Mouse (Mus musculus) erythroblast, adult 5-6 weeks (primary cell): ENCODE data around the gene Psap. TPM values are rescaled to one million over a fixed set of nuclear protein-coding genes. Genes with fewer than 3 reads are reported as not detected.
A peak's percentile ranks its signal among the peaks of the same experiment; 100 is the strongest.

Experiments used
- ATAC-seq: replicated peaks from 2 replicates; pipeline ENCODE4 v1.8.0; 2016; ENCODE audit warnings: moderate number of reproducible peaks, mild to moderate bottlenecking, moderate TSS enrichment, inconsistent platforms; ENCODE audit not compliant: poor library complexity, low FRiP score, severe bottlenecking
- total RNA-seq, 2 experiments: library from RNA; stranded (forward) in 1 of 2; stranded (reverse) in 1 of 2; fragments of 150-400 nt in 1 of 2; fragments of 200-764, 138-1000 nt in 1 of 2; gene quantifications; 2 replicates each; pipeline versions ENCODE4 v1.2.3 to v1.2.4; 2015 to 2017; ENCODE audit warnings: low replicate concordance in 2 of 2

Psap gene
- total RNA-seq, 2 experiments from 2014 or later = 208 to 238 TPM

DNA sequence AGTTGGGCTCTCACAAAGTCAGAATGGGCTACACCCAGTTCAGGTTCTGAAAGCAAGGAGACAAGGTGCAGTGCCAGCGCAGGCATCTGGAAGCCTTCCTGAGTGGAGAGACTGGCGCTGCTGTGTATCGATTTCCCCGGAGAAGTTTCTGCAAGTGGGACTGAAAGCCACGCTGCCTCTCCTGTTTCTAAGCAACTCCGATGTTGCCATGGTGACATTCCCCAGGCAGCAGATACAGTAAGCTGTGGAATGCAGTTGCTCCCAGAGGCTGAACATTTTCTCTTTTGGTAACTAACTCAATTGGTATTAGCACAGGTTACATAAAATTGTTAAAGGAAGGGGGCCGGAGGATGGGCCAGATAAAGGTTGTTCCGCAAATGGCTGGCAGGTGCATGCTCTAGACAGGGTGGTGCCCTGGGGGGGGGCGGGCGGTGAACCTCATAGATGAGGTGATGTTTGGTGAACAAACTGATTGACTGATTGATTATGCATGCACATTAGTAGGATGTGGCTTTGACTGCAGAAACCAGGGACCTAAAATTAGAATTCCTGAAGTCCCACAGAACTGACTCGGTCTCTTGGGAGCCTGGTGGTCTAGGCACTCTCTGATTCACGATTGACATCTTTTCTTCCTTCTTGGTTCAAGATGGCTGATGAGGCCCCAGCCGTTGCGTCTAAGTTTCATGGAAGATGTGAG, 8.4 kb downstream of the Psap start:
- no peak for ATAC-seq

DNA sequence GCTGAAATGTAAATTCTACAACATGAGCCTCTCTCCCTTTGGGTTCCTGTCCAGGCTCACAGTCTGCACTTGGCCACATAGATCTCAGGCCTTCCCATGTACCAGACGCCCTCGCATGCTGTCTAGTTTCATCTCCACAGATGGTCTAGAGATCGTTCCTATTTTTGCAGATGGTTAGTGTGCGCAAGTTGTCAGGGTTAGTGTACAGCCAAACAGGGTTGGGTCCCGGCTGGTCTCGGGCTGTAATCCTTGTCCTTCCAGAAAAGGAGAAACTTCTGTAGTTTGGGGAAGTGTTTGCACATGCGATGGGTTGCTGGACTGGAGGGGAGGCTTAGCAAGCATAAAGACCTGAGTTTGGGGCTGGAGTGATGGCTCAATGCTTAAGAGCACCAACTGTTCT, 9.1 kb downstream of the Psap start:
- no peak for ATAC-seq

DNA sequence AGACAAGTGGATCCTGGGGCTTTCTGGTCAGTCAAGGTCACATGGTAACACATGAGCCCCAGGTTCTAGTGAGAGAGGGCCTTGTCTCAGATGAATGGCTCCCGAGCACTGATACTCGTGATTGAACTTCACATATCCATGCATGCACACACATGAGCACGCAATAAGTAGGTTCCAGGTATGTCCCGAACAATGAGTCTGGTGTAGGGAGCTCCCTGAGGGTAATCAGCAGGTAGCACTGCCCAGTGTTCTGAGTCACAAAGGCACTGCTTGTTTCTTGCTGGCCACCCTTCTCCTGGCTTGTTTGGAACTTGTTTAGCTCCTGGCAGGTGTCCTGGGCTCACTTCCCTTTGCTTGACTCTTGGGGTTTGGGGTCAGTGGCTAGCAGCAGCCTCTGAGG, 9.7 kb downstream of the Psap start:
- no peak for ATAC-seq

DNA sequence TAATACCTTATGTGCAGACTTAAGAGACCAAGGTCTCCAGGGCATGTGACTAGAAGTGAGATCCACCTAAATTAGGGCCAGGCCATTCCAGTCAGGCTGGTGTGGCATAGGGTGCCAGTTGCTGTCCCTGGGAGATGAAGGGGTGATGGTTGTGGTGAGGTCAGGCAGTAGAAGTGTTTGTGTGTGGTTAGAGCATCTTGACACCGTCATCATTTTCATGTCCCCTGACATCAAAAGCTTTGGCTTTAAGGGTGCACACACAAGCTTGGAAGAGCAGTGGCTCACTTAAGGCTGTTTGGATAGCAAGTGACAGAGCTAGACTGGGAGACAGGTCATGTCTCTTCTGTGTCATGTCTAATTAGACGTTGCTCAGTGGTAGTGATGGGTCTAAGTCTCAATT, 10.3 kb downstream of the Psap start:
- ATAC-seq = no peak

DNA sequence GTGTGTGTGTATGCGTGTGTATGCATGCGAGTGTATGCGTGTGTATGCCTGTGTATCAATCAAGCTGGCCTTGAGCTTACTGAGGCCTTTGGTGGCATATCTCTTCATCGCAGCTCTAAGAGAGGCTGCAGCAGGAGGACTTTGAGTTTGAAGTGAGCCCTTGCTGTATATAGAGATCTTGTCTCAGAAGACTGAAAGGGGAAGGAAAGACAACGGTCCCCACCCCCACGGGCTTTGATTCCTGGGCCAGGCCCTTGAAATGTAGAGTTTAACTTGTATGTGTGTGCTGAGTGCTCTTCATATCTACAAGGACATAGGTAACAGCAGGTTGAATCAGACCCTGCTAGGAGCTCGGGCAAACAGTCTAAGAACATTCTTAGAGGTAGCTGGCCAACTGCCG, 11.8 kb downstream of the Psap start:
- ATAC-seq = no peak

DNA sequence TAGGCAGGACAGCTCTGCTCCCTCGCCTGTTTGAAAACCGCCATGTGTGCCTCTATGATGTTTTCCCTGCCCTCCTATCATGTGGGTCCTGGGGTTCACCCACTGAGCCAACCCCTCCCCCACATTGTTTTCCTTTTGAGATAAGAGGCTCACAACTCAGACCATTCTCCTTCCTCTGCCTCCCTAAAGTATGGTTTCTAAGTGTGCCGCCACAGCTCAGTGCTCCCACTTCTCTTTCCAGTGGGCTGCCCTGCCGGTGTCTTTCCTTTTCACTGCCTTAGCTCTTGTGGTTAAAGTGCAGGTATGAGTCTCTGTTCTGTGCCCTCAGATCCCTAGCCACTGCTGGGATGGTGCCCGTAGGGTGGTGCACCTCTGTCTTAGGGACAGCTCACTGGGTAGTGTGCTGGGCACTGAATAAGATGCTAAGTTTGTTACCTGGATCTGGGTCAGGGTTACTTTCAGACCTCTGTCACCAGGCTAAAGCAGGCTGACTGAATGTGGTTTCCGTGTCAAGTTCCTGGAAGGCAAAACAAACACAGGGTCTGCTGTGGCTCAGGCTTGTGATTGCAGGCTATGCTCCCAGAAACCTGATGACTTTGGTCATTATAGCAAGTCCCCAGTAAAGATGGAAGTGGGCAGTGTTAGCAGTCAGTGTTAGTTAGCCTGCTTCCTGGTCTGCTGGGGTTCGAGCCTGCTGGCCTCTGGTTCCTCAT, 12.8 kb downstream of the Psap start:
- ATAC-seq = no peak

DNA sequence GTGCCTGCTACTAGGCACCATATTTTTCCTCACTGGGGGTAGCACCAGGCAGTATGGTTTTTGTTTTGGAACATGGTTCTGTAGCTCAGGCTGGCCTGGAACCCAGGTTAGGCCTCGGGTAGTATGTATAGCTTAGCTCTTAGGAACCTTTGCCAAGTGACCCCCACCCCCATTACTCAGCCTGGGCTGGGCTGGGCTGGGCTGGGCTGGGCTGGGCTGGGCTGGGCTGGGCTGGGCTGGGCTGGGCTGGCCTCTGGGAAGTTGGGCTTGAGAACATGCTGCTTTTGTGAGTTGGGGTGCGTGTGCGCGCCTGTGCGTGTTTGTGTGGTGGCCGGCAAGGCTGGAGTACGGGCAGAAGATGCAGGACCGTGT, 13.3 kb downstream of the Psap start:
- ATAC-seq = no peak

DNA sequence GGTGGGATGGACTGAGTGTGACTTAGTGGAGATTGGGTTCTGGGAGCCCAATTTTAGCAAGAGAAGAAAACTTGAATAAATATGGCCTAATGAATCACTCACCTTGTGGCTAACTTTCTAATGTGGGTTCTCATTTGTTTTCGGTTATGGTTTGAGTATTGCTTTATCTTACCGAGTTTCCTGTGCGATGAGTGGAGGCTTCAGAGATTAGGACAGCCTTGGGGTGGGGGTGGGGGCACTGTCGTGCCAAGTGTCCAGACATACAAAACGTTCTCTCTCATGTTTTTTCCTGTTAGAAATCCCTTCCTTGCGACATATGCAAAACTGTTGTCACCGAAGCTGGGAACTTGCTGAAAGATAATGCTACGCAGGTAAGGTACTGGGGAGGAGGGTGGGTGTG, 14.8 kb downstream of the Psap start:
- ATAC-seq = no peak

DNA sequence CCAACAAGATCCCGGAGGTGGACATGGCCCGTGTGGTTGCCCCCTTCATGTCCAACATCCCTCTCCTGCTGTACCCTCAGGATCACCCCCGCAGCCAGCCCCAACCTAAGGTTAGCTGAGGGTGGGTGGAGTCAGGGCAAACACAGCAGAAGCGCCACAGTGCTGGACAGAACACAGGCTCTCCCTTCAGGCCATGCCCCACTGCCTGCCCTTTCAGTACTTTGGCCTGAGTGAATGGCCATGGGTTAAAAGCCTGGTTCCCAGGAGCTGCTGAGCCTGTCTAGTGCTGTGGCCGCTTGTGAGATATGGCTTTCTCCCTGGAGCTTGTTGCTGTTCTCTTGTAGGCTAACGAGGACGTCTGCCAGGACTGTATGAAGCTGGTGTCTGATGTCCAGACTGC, 17.2 kb downstream of the Psap start:
- ATAC-seq = no peak

DNA sequence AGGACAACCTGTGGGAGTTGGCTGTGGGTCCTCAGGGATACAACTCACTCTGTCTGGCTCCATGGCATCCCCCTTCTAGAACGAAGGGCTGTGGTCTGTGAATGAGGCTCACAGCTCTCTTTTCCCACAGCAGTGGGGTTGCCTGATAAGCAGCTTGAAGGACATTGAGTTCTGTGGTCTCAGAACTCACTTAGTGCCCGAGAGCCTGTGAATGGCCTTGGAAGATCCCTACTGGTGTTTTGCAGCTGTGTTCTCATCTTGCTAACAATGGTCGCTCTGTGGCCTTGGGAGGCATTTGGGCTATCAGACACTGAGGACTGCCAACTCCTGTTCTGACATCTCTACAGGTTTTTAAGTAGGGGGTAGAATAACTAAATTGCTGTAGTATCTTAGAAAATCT, 17.9 kb downstream of the Psap start:
- no peak for ATAC-seq

DNA sequence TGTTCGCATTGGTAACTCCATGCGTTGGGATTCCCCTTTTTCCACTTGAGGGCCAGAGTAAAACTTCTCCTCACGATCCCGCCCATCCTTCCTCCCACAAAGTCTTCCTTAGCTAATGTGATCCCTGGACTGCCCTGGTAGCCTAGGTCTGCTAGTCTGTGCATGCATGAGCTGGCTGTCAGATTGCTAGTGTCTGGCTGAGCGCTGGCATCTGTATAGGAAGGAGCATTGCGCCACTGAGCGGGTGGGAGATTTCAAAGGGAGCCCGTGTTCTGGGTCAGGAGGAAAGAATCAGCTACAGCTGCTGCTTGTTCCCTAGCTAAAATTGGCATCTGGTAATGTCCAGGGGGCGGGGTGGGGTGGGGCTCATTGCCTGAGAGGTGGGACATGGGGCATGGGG, 18.6 kb downstream of the Psap start:
- no peak for ATAC-seq

DNA sequence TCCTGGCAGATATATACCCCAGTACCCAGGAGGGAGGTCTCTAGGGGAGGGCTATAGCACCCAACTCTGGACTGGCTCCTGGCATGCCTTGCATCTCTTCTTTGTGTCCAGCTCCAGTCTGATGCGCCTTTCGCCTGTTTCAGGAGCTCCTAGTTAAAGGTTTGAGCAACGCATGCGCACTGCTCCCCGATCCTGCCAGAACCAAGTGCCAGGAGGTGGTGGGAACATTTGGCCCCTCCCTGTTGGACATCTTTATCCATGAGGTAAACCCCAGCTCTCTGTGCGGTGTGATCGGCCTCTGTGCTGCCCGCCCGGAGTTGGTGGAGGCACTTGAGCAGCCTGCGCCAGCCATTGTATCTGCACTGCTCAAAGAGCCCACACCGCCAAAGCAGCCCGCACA, 22.2 kb downstream of the Psap start:
- ATAC-seq = no peak

DNA sequence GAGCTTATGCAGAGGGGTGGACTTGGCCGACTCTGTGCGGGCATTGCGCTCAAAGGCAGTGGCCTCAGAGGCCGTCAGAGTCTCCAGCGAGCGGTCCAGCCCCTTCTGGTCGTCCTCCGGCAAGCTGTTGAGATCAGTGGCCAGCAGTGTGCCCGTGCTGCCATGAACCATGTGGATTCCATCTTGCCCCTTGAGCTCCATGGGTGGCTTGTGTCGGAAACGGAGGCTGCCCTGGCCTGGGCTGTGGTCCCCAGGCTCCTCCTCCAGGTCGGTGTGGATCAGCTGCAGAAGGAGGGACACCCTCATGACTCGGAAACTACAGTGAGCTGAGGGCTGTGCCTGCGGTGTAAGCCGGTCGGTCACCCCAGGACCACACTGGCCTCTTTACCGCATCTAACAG, 26.0 kb downstream of the Psap start:
- ATAC-seq = no peak

DNA sequence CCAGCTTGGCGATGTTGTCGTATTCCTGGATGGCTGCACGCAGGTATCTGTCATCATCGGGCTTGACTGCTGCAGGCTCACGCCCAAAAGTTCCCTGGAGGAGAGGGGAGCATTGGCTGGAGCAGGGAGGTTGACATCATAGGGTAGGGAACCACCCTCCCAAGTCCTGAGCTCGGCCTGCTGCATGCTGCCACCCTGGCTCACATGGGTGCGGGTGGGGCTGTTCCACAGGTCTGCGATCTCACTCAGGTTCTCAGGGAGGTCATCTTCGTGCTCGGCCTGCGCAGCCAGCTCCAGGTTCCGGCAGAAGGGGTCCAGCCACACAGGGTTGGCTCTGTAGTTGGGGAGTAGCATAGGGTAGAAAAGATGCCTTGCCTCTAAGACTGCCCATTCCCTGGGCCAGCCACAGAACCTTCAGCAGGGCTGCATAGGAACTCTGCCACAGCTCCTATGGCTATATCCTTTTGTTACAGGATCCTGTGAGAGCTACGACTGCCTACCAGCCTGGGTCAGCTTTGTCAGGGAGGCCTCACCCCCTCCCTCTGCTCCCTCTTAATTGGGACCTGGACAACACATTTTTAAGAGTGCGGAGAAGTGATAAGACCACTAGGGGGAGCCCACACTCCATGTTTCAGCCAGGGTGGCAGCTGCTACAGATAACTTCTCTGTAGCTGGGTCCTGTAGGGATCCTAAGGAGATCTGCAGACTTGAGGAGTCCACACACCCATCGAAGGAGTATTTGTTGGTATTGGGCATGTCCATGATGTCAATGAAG, 27.6 kb downstream of the Psap start:
- ATAC-seq = peak; percentile 86; the same call in 1 of the 2 replicates

DNA sequence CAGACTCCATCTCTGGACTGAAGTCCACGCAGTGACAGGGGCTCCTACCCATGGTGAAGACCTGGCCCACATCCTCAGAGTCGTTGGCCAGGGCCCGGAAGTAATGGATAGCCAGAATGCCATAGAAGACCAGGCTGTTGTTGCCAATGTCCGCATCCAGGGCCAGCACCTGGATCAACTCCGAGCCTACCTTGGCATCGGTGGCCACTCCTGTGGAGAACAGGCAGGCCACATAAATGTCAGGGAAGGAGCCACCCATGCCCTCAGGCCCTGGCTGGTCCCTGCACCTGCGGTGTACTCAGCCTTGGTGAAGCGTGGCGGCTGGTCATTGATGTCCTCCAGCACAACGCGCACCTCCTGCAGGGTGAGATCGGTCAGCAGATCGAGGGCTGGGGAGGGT, 33.2 kb downstream of the Psap start:
- no peak for ATAC-seq

DNA sequence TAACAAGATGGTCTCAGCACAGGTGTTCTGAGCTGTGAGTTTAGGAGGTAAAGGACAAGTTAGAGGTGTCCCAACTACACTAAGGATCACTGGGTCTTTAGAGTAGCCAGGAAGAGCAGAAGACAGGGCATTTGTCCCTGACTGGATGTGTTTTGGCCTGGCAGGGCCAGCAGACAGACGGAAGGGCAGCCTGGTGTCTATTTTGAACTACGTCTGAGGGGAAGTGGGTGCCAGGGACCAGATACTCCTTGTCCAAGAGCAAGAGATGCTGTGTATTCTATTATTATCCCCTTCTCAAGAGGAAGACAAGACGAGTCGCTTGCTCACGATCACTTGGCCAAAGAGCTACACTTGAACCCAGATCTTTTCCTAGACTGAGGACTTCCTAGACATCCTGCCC, 36.2 kb downstream of the Psap start:
- no peak for ATAC-seq

DNA sequence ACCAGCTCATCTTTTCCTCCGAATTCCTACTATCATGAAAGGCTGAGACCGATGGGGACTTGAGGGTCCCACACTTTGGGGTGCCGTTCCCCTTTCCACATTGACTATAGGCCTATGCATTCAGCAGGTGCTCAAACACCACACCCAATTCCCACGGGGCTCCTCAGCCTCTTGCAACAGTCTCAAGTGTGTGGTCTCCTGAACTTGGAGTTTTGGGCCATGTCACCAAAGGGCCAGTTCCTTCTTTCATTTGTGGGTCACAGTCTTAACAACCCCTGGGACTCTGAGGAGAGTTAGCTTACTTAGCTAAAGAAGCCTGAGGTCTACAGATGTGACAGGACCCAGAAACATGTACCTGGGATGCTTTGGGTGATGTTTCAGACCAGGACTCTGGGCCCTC, 38.7 kb downstream of the Psap start:
- ATAC-seq = no peak

DNA sequence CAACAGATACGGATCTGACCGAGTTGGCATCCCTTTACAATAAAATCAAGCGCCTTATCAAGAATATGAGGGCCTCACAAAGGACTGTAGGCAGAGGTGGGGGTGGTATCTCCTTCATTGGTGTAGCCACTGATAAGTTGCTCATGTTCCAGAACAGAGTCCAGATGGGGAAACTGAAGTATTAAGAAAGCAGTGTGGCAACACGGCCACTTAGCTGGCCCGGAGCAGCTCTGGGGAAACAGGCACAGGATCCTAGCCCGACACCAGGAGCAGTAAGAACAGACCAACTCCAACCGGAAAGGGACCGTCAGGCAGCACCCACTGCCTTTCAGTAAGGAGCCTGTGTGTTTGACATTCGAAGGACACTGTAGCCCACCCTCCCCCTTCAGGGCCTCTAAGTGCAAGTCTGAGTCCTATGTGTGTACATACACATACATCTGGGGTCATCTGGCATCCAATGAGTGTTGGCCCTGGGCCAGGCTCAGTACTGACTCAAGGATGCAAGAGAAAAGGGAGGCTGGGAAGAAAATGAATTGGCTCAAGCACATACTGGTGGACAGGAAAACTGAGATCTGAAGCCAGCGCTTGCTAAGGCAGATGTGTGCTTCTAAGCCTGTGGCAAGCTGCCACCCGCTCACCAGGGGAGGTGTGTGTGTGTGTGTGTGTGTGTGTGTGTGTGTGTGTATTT, 51.7 kb downstream of the Psap start:
- ATAC-seq = no peak

DNA sequence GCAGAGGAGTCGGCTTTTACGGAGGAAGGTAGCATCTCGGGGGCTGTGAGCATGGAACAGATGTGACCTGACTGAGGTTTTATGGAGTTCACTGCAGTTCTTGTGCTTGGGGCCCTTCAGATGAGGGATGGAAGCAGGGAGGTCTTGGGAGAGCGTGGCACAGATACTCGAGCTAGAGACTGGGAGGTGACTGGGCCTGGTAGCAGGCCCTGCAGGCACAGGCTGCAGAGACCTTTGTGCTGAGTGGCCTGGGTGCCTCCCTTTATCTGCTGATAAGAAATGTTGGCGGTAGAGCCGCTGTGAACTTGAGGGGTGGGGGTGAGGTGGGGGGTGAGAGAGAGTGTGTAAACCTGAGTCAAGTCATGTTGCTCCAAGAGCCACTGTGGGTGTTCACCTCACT, 57.2 kb downstream of the Psap start:
- ATAC-seq = no peak

DNA sequence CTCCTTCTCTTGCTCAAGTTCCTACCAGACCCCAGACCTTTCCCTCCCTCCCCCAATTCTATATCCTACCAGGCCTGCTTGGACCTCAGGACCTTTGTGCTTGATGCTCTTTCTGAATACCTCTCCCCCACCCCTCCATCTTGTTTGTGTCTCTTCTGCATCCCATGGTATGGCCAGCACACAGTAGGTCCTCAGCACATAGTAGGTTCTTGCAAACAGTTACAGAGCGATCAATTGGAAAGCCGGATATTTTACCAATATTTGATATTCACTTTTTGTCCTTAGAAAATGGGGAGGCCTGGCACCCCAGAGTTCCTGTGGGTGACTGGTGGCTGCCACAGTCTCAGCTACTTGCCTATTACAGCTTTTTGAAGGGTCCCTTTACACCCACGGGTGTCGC, 57.6 kb downstream of the Psap start:
- no peak for ATAC-seq

DNA sequence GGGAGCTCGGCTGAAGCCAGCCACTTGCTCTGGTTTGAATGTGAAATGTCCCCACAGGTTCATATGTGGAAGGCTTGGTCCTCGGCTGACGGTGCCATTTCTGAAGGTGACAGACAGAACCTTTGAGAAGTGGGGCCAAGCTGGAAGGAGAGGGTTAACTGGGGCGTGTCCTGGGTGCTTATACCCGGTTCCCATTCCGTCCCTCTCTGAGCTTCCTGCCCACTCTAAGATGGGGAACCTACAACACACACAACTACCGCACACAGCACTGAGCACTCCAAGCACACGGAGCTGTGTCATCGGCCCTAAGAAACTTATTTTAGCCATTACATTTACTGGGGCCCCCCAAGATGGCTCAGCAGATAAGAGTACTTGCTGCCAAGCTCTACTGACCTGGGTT, 64.1 kb downstream of the Psap start:
- no peak for ATAC-seq
